35 mouse cellular contexts compared by ENCODE assay signal in the genomic region with DNA sequence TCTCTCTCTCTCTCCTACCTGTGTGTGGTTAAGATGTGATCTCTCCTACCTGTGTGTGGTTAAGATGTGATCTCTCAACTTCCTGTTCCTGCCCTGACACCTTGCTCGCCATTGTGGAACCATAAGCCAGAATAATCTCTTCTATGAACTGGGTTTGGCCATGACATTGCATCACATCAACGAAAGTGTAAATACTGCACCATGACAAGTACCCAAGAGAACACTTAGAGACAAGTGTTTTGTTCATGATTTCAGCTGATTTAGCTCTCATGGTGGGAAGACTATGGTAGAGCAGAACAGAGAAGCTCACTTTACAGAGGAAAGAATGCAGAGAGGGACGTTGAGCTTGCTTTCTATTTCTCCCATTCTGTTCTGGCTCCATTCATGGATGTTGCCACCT.
"Had no signal": no experiment of that assay in that cellular context is flagged by ENCODE, and none has a peak within 500 bp of the region (broad histone marks: within the 10 kb centered on the region; RNA-seq: fewer than 3 reads in every experiment).

No protein-coding gene starts in this region.

- H3K9ac ChIP-seq: heart, embryonic 12.5 days; heart, embryonic 13.5 days; heart, embryonic 15.5 days; hindbrain, embryonic 12.5 days; hindbrain, embryonic 13.5 days; hindbrain, embryonic 14.5 days; hindbrain, embryonic 15.5 days; intestine, embryonic 15.5 days; kidney, embryonic 15.5 days had no signal

- H3K27ac ChIP-seq: heart, adult 2 months; heart, embryonic 10.5 days; heart, embryonic 13.5 days; heart, embryonic 15.5 days; hindbrain, embryonic 10.5 days; hindbrain, embryonic 12.5 days; hindbrain, embryonic 13.5 days; hindbrain, embryonic 14.5 days; hindbrain, embryonic 15.5 days; hindbrain, postnatal 0 days; intestine, embryonic 15.5 days; kidney, embryonic 15.5 days; kidney, postnatal 0 days; layer of hippocampus, adult 2 months had no signal

- H3K9me3 ChIP-seq: heart, embryonic 10.5 days; heart, embryonic 13.5 days; heart, embryonic 15.5 days; hindbrain, embryonic 10.5 days; hindbrain, embryonic 12.5 days; hindbrain, embryonic 13.5 days; hindbrain, embryonic 15.5 days; intestine, embryonic 15.5 days; kidney, embryonic 15.5 days had no signal

- H3K4me2 ChIP-seq: heart, embryonic 11.5 days; heart, embryonic 12.5 days; heart, embryonic 13.5 days; heart, embryonic 15.5 days; hindbrain, embryonic 12.5 days; hindbrain, embryonic 13.5 days; hindbrain, embryonic 14.5 days; hindbrain, embryonic 15.5 days; intestine, embryonic 15.5 days; kidney, embryonic 15.5 days had no signal

- ATAC-seq: hindbrain, embryonic 16.5 days; hindbrain, postnatal 0 days; inflammation-experienced regulatory T-cells, adult 6 months; intestine, embryonic 15.5 days; intestine, embryonic 16.5 days; intestine, postnatal 0 days had no signal

- H3K4me3 ChIP-seq: heart, adult 2 months; heart, embryonic 10.5 days; heart, embryonic 12.5 days; heart, embryonic 13.5 days; heart, embryonic 15.5 days; hindbrain, embryonic 10.5 days; hindbrain, embryonic 12.5 days; hindbrain, embryonic 13.5 days; hindbrain, embryonic 15.5 days; intestine, embryonic 15.5 days; kidney, embryonic 15.5 days; layer of hippocampus, adult 2 months had no signal

- DNase-seq: heart, adult 2 months; heart, postnatal 10 days; heart, postnatal 14 days; heart, postnatal 36 days; heart, postnatal 4 days; kidney, adult 11 months; kidney, adult 18-20 months; kidney, adult 2 months; kidney, adult 8-10 months; kidney, adult 9 months; kidney, postnatal 10 days; kidney, postnatal 14 days; kidney, postnatal 25 days; kidney, postnatal 36 days; kidney, postnatal 4 days; layer of hippocampus, adult 9-11 months had no signal

- H3K4me1 ChIP-seq: heart, embryonic 12.5 days; heart, embryonic 15.5 days; hindbrain, embryonic 10.5 days; hindbrain, embryonic 12.5 days; hindbrain, embryonic 13.5 days; hindbrain, embryonic 15.5 days; intestine, embryonic 15.5 days had no signal

- H3K27me3 ChIP-seq: heart, embryonic 13.5 days; hindbrain, embryonic 12.5 days; hindbrain, embryonic 13.5 days; hindbrain, embryonic 15.5 days; intestine, embryonic 15.5 days; kidney, embryonic 15.5 days had no signal

- H3K36me3 ChIP-seq: heart, embryonic 10.5 days; heart, embryonic 12.5 days; heart, embryonic 13.5 days; heart, embryonic 15.5 days; hindbrain, embryonic 10.5 days; hindbrain, embryonic 12.5 days; hindbrain, embryonic 13.5 days; hindbrain, embryonic 15.5 days; intestine, embryonic 15.5 days; kidney, embryonic 15.5 days had no signal
